Mouse (Mus musculus) heart, postnatal 0 days (tissue): Measurements from ENCODE around the gene Mrpl55. TPM values are rescaled to one million over a fixed set of nuclear protein-coding genes. Genes with fewer than 3 reads are reported as not detected.

Experiments used
- ATAC-seq: fragments of 200-750 bp; cut with Nextera tagmentation; 2 replicates; pipeline ENCODE4 v1.8.0; 2017; ENCODE audit warnings: low read depth, moderate number of reproducible peaks, moderate library complexity; ENCODE audit not compliant: insufficient read depth
- DNase-seq: peaks from one replicate; pipeline ENCODE4 v3.0.0-alpha.2; 2016; ENCODE audit warnings: low spot score
- H3K27ac ChIP-seq: fragments of 300-500 bp; sonication (generic); 2 replicates; pipeline ENCODE4 v1.5.1; 2014; ENCODE audit warnings: low read depth, mild to moderate bottlenecking
- H3K27me3 ChIP-seq: fragments of 300-500 bp; sonication (generic); 2 replicates; pipeline ENCODE4 v1.6.1; 2014; ENCODE audit warnings: low read length, mixed read lengths; ENCODE audit not compliant: control insufficient read depth, insufficient read depth
- H3K36me3 ChIP-seq: fragments of 300-500 bp; sonication (generic); replicated peaks from 2 replicates; pipeline ENCODE4 v1.6.1; 2014; ENCODE audit warnings: low read length, mixed read lengths; ENCODE audit not compliant: control insufficient read depth, insufficient read depth
- H3K4me1 ChIP-seq: fragments of 300-500 bp; sonication (generic); 2 replicates; pipeline ENCODE4 v1.6.1; 2014; ENCODE audit warnings: antibody characterized with exemption; ENCODE audit not compliant: control insufficient read depth, insufficient read depth
- H3K4me2 ChIP-seq: fragments of 300-500 bp; sonication (generic); 2 replicates; pipeline ENCODE4 v1.6.1; 2014; ENCODE audit warnings: low read depth, mild to moderate bottlenecking, low read length, moderate library complexity
- H3K4me3 ChIP-seq: fragments of 300-500 bp; sonication (generic); 2 replicates; pipeline ENCODE4 v1.5.1; 2014; ENCODE audit warnings: low read depth, low read length
- H3K9ac ChIP-seq: fragments of 300-500 bp; sonication (generic); replicated peaks from 2 replicates; pipeline ENCODE4 v1.6.1; 2014; ENCODE audit warnings: low read depth, low read length, mixed read lengths
- H3K9me3 ChIP-seq: fragments of 300-500 bp; sonication (generic); replicated peaks from 2 replicates; pipeline ENCODE4 v1.6.1; 2016; ENCODE audit warnings: low read length; ENCODE audit not compliant: control insufficient read depth
- CTCF ChIP-seq: IDR thresholded peaks from 2 replicates; pipeline ENCODE4 v1.5.1; 2016; ENCODE audit warnings: antibody characterized with exemption, control low read depth, low read depth
- EP300 ChIP-seq: IDR thresholded peaks from 2 replicates; pipeline ENCODE4 v1.6.1; 2016; ENCODE audit warnings: antibody characterized with exemption, low read depth
- WGBS: fragments of 180-500 bp; shearing (Covaris S2); extraction: QIAGEN DNeasy Blood & Tissue Kit; methylation state at CpG from one replicate; pipeline ENCODE4 v1.1.7; 2014; 5-methylcytosine and 5-hydroxymethylcytosine counted together
- polyA plus RNA-seq: library from polyadenylated mRNA; unstranded; fragments of >200 nt; fragmentation: Nextera tagmentation; extraction: Ambion mirVana; gene quantifications from 2 replicates; pipeline ENCODE4 v1.2.1, GENCODE M21; 2015
- total RNA-seq: library from RNA; depleted of rRNA; stranded (reverse); fragments of >200 nt; gene quantifications from 2 replicates; pipeline ENCODE4 v1.2.3, GENCODE M21; 2014; ENCODE audit warnings: low replicate concordance

Gene Mrpl55
- total and polyA plus RNA-seq, 2 experiments from 2014 or later: 187 to 196 TPM

DNA sequence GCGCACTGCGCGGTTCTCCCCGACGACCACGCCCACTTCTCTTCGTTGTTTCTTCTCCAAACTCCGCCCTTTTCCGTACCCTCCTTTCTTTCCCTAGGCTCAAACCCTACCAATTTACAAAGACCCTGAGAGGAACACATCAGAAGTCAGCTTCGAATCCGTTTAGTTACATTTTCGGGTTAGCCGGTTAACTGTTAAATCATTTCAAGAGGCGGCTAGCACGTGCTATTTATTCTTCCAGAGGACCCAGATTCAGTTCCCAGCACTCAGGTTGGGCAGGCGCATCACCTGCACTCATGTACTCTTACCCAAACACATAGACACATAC, 10.3 kb upstream of the Mrpl55 start, which contains the start of gene Guk1:
Gene Guk1 (minus strand): TSS at position 154 of the 328 bp plus-strand sequence.
- DNase-seq: no peak
- Histone ChIP-seq H3K9me3 (no peaks in the 10 kb centered on the region), H3K36me3 (no peaks in the 10 kb centered on the region), H3K27ac (peak within 1 kb of the TSS; percentile 92), H3K4me2 (peak within 1 kb of the TSS; percentile 74), H3K4me3 (peak within 1 kb of the TSS; percentile 64), H3K4me1 (peaks cover 12% of the 10 kb centered on the region), H3K9ac (peak within 1 kb of the TSS; percentile 56), H3K27me3 (no peaks in the 10 kb centered on the region)
- ATAC-seq: no peak
- 4% methylated on average over 16 of the region's 16 CpGs for WGBS
- no peak for TF ChIP-seq CTCF
- TF ChIP-seq EP300: 0 out of 2 replicates have a peak, but pooled peaks have one; percentile 25

- H3K27me3 ChIP-seq: no peaks in the 10 kb centered on the region
- H3K9ac ChIP-seq: no peak overlapping the region
- no peak overlapping the region for H3K4me3 ChIP-seq
- DNase-seq (no peak), ATAC-seq (no peak)
- H3K4me1 ChIP-seq: peaks cover 10% of the 10 kb centered on the region
- TF ChIP-seq EP300 (no peak), CTCF (no peak)
- no peaks in the 10 kb centered on the region for H3K36me3 ChIP-seq
- no peaks in the 10 kb centered on the region for H3K9me3 ChIP-seq
- no peak overlapping the region for H3K4me2 ChIP-seq
- no peak overlapping the region for H3K27ac ChIP-seq
These were observed 6.1 kb upstream of the Mrpl55 start for GRCm38 (mm10) chr11:59196230-59196629.

- WGBS: 24% methylated on average over 16 of the region's 16 CpGs
- TF ChIP-seq CTCF (no peak), EP300 (no peak)
- Histone ChIP-seq H3K9me3 (no peaks in the 10 kb centered on the region), H3K4me1 (peaks cover 15% of the 10 kb centered on the region), H3K4me2 (peak overlapping the region; percentile 77), H3K27ac (peak overlapping the region; percentile 77), H3K9ac (peak overlapping the region; percentile 78), H3K27me3 (no peaks in the 10 kb centered on the region), H3K36me3 (peaks cover 22% of the 10 kb centered on the region), H3K4me3 (peak overlapping the region; percentile 87)
- DNase-seq: no peak
- 0 out of 2 replicates have a peak, but pooled peaks have one; percentile 1 for ATAC-seq
These were observed 877 bp upstream of the Mrpl55 start for GRCm38 (mm10) chr11:59201216-59202002.

GRCm38 (mm10) chr11:59208153-59208831, 6.0 kb downstream of the Mrpl55 start, which contains the start of gene 2310033P09Rik:
2310033P09Rik (plus strand) TSS chr11:59208321.
- no peak for TF ChIP-seq CTCF
- TF ChIP-seq EP300: no peak
- Histone ChIP-seq H3K4me3 (peak within 1 kb of the TSS; percentile 85), H3K9me3 (no peaks in the 10 kb centered on the region), H3K4me1 (peaks cover under 1% of the 10 kb centered on the region; the same call in 1 of the 2 replicates), H3K27me3 (no peaks in the 10 kb centered on the region), H3K4me2 (peak within 1 kb of the TSS; percentile 90), H3K9ac (peak within 1 kb of the TSS; percentile 75), H3K36me3 (peaks cover 55% of the 10 kb centered on the region), H3K27ac (peak within 1 kb of the TSS; percentile 95)
- peak; percentile 89 for ATAC-seq
- peak; percentile 92 for DNase-seq
- WGBS: 1% methylated on average over 67 of the region's 67 CpGs

- peak overlapping the region; percentile 85 for H3K4me3 ChIP-seq
- 7% methylated on average over 18 of the region's 18 CpGs for WGBS
- H3K4me1 ChIP-seq: no peaks in the 10 kb centered on the region
- no peaks in the 10 kb centered on the region for H3K9me3 ChIP-seq
- TF ChIP-seq EP300 (no peak), CTCF (peak; percentile 69)
- peaks cover 52% of the 10 kb centered on the region for H3K36me3 ChIP-seq
- peak overlapping the region; percentile 75; the same call in 1 of the 2 replicates for H3K9ac ChIP-seq
- H3K27ac ChIP-seq: peak overlapping the region; percentile 95
- no peaks in the 10 kb centered on the region for H3K27me3 ChIP-seq
- DNase-seq (peak; percentile 77), ATAC-seq (peak; percentile 69)
- peak overlapping the region; percentile 90 for H3K4me2 ChIP-seq
These were observed 6.7 kb downstream of the Mrpl55 start for GRCm38 (mm10) chr11:59209003-59209441.
